Mouse (Mus musculus) kidney, embryonic 16.5 days (tissue): ENCODE measurements at regions not wholly inside any gene's neighbourhood (a gene's known extent, or its start where the extent isn't known, plus 50 kb on each side); places are given as distances from the start of the nearest gene placed in this dataset.

Experiments
- ATAC-seq: fragments of 200-750 bp; cut with Nextera tagmentation; 2 replicates; pipeline ENCODE4 v1.8.0; 2017; ENCODE audit warnings: moderate TSS enrichment; ENCODE audit not compliant: low FRiP score, low TSS enrichment
- H3K27ac ChIP-seq: fragments of 300-500 bp; sonication (generic); 2 replicates; pipeline ENCODE4 v1.5.1; 2014; ENCODE audit warnings: low read length
- H3K27me3 ChIP-seq: fragments of 300-500 bp; sonication (generic); 2 replicates; pipeline ENCODE4 v1.6.1; 2014; ENCODE audit warnings: low read length, control low read depth, mixed read lengths; ENCODE audit not compliant: insufficient read depth
- H3K36me3 ChIP-seq: fragments of 300-500 bp; sonication (generic); 2 replicates; pipeline ENCODE4 v1.6.1; 2014; ENCODE audit warnings: low read length, control low read depth, mixed read lengths; ENCODE audit not compliant: insufficient read depth
- H3K4me1 ChIP-seq: fragments of 300-500 bp; sonication (generic); 2 replicates; pipeline ENCODE4 v1.6.1; 2014; ENCODE audit warnings: low read length, control low read depth, mixed read lengths; ENCODE audit not compliant: insufficient read depth
- H3K4me2 ChIP-seq: fragments of 300-500 bp; sonication (generic); replicated peaks from 2 replicates; pipeline ENCODE4 v1.6.1; 2014; ENCODE audit warnings: low read depth, low read length
- H3K4me3 ChIP-seq: fragments of 300-500 bp; sonication (generic); 2 replicates; pipeline ENCODE4 v1.5.1; 2014; ENCODE audit warnings: mild to moderate bottlenecking, low read length
- H3K9ac ChIP-seq: fragments of 300-500 bp; sonication (generic); replicated peaks from 2 replicates; pipeline ENCODE4 v1.6.1; 2014; ENCODE audit warnings: low read length
- H3K9me3 ChIP-seq: fragments of 300-500 bp; sonication (generic); 2 replicates; pipeline ENCODE4 v1.6.1; 2016; ENCODE audit warnings: low read length, control low read depth
- WGBS: fragments of 180-500 bp; shearing (Covaris S2); extraction: QIAGEN DNeasy Blood & Tissue Kit; methylation state at CpG from one replicate; pipeline ENCODE4 v1.1.7; 2014; 5-methylcytosine and 5-hydroxymethylcytosine counted together

DNA sequence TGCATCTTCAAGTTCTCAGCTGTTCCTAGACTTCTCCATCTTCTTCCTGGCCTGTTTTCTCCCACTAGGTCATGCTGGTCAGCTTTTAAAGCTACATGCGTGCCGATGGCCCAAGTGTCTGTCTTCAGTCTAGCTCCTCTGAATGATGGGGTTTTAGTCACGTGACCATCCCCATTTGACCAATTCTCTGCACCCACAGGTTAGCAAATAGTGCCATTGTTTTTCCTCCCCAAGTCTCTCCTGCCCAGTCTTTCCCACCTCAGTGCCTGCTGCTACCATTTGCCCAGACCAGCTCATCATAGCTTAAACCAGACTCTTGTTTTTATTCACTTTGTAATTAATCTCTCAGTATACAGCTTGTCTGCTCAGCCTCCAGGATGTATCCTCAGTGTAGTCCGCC is 62.3 kb downstream of the Zfp706 start:
- no peak for ATAC-seq
- Histone ChIP-seq H3K9ac (no peak overlapping the region), H3K36me3 (no peaks in the 10 kb centered on the region), H3K4me2 (no peak overlapping the region), H3K4me1 (no peaks in the 10 kb centered on the region), H3K9me3 (no peaks in the 10 kb centered on the region), H3K27ac (no peak overlapping the region), H3K4me3 (no peak overlapping the region), H3K27me3 (no peaks in the 10 kb centered on the region)
- WGBS: 88% methylated on average over 4 of the region's 4 CpGs

DNA sequence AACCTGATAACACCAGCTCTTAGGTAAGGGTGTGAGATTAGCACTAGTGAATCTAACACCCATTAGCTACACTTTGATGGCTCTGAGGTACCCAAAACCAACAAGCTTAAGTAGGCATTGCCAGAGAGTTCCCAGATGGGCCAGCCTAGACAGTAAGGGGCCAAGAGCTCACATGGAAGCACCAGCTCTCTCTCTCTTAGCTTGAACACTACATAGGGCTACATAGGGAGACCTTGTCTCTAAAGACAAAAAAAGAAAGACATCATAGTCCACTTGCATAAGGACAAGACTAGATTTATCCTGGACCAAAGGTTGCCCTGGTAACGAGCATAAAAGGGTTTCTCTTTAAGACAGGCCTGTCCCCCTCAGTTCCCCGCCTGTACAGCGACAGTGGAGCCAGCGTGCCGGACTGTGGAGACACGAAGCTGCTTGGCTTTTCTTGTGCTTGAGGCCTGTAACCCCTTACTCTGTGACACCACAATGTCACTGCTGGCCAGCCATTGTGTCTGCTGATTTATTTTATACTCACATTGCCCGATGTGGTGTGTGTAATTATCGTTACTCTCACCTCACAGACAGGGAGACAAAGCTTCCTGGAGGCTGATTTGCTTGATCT is 62.9 kb downstream of the Zfp706 start:
- 73% methylated on average over 8 of the region's 8 CpGs for WGBS
- H3K27ac ChIP-seq: no peak overlapping the region
- H3K4me1 ChIP-seq: no peaks in the 10 kb centered on the region
- no peak overlapping the region for H3K4me2 ChIP-seq
- H3K4me3 ChIP-seq: no peak overlapping the region
- H3K36me3 ChIP-seq: no peaks in the 10 kb centered on the region
- H3K9me3 ChIP-seq: no peaks in the 10 kb centered on the region
- H3K9ac ChIP-seq: no peak overlapping the region
- no peak for ATAC-seq
- H3K27me3 ChIP-seq: no peaks in the 10 kb centered on the region

DNA sequence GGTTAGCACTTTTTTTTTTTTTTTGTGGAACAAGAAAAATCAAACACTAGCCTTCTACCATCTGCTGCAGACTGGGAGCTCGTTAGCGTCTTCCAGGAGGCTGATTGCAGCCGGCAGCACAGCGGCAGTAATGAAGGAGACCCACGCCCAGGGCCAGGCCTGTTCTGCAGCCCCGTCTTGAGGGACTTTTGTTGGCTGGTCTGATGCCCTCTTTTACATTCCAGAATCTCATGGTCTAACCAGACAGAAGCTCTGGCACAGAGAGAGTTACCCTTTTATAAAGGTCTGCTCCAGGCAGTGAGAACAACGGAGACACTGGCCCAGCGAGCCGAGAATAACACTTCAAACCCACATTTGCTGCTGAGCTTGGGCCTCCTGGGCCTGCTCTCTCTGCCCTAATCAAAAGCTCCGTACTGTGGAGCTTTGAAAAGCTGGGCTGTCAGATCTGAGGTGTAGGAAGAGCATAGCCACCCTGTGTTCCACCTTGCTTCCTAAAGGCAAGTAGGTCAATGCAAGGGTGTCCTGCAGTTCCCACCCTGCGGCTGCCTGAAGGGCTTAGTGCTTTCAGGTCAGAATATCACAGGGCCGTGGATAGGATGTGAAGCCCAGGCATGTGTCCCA is 64.0 kb downstream of the Zfp706 start:
- Histone ChIP-seq H3K4me2 (no peak overlapping the region), H3K27me3 (no peaks in the 10 kb centered on the region), H3K36me3 (no peaks in the 10 kb centered on the region), H3K27ac (no peak overlapping the region), H3K9ac (no peak overlapping the region), H3K9me3 (no peaks in the 10 kb centered on the region), H3K4me1 (no peaks in the 10 kb centered on the region), H3K4me3 (no peak overlapping the region)
- ATAC-seq: no peak
- WGBS: 57% methylated on average over 12 of the region's 12 CpGs

DNA sequence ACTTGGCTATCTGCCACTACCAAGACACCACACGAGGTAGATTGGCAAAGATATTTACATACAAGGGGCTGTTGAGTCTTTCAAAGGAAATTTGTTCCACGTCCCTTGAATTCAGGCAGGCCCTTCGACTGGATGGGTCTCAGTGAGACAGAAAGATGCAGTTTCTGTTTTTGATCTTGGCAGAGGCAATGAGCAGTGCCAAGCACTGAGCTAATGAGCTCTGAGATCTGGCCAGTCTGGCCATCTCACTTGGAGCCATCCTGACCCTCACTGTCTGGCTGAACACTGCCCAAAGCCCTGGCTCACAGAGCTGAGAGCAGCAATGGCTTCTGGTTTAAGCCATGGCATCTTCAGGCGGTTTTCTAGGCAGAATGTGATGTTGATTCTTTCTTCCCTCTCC is 65.3 kb downstream of the Zfp706 start:
- Histone ChIP-seq H3K36me3 (no peaks in the 10 kb centered on the region), H3K9me3 (no peaks in the 10 kb centered on the region), H3K4me2 (no peak overlapping the region), H3K27me3 (no peaks in the 10 kb centered on the region), H3K27ac (no peak overlapping the region), H3K4me1 (peaks cover 8% of the 10 kb centered on the region), H3K4me3 (no peak overlapping the region), H3K9ac (no peak overlapping the region)
- 65% methylated on average over 4 of the region's 4 CpGs for WGBS
- no peak for ATAC-seq

DNA sequence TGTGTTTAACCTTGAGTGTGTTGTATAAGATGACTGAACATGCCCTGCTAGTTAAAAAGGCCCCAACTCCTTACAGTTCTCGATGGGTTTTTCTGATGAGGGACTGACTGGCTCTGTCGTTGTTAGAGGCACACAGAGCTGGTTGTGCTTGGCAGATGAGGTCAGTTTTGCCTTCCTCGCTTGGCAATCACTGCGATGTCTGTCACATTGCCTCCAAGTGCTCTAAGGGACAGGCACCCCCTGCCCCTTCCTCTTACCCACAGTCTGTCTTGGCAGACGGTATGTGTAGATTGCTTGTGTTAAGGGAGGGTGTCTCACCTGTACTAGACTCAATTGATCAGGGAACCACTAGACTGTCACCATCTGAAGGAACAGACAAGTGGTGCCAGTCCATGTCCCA is 65.8 kb downstream of the Zfp706 start:
- no peaks in the 10 kb centered on the region for H3K36me3 ChIP-seq
- no peak overlapping the region for H3K4me2 ChIP-seq
- H3K4me1 ChIP-seq: peaks cover 8% of the 10 kb centered on the region
- ATAC-seq: no peak
- H3K27ac ChIP-seq: no peak overlapping the region
- no peaks in the 10 kb centered on the region for H3K9me3 ChIP-seq
- WGBS: 84% methylated on average over 5 of the region's 5 CpGs
- H3K9ac ChIP-seq: no peak overlapping the region
- no peak overlapping the region for H3K4me3 ChIP-seq
- no peaks in the 10 kb centered on the region for H3K27me3 ChIP-seq

DNA sequence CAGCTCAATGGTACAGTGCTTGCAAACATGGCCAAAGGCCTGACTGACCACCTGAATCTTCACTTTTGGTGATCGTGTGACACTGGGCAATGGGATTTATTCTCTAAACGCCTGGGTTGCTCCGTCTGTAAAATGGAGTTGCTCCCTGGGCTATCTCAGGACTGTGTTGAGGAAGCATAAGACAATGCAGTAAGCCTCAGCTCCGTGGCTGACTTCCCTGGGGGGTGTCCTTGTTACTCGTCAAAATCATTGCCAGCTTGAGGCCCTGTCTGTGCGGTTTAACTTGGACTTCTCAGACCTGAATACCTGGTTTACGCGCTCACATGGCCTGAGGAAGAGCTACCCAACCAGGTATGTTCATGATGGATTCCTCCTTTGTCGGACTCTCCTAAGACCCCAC is 68.0 kb downstream of the Zfp706 start:
- no peak overlapping the region for H3K9ac ChIP-seq
- no peak overlapping the region for H3K27ac ChIP-seq
- H3K9me3 ChIP-seq: no peaks in the 10 kb centered on the region
- peaks cover 8% of the 10 kb centered on the region for H3K4me1 ChIP-seq
- no peaks in the 10 kb centered on the region for H3K27me3 ChIP-seq
- H3K4me3 ChIP-seq: no peak overlapping the region
- no peak overlapping the region for H3K4me2 ChIP-seq
- 93% methylated on average over 9 of the region's 9 CpGs for WGBS
- ATAC-seq: no peak
- no peaks in the 10 kb centered on the region for H3K36me3 ChIP-seq

DNA sequence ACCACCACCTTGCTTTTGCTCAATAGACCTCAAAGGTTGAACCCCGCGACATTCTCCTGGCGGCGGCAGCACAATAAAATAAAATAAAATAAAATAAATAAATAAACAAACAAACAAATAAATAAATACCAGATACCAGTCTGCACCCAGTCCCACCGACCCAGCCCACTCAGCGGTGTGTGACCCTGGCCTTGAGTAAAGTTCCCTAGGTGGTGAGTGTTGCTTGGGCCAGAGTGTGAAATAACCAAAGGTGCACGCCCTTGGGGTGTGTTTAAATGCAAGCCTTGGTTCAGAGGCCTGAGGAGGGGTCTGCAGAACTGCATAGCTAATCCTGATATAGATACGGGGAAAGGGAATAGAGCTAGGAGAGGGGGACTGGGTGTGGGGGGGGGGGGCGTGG is 68.4 kb downstream of the Zfp706 start:
- peak overlapping the region; percentile 85 for H3K4me2 ChIP-seq
- H3K27me3 ChIP-seq: no peaks in the 10 kb centered on the region
- peak; percentile 35 for ATAC-seq
- H3K9me3 ChIP-seq: no peaks in the 10 kb centered on the region
- H3K4me1 ChIP-seq: peaks cover 8% of the 10 kb centered on the region
- H3K9ac ChIP-seq: peak overlapping the region; percentile 80
- 0 out of 2 replicates have a peak overlapping the region, but pooled peaks have one; percentile 47 for H3K27ac ChIP-seq
- WGBS: 26% methylated on average over 9 of the region's 9 CpGs
- H3K4me3 ChIP-seq: peak overlapping the region; percentile 60
- no peaks in the 10 kb centered on the region for H3K36me3 ChIP-seq

DNA sequence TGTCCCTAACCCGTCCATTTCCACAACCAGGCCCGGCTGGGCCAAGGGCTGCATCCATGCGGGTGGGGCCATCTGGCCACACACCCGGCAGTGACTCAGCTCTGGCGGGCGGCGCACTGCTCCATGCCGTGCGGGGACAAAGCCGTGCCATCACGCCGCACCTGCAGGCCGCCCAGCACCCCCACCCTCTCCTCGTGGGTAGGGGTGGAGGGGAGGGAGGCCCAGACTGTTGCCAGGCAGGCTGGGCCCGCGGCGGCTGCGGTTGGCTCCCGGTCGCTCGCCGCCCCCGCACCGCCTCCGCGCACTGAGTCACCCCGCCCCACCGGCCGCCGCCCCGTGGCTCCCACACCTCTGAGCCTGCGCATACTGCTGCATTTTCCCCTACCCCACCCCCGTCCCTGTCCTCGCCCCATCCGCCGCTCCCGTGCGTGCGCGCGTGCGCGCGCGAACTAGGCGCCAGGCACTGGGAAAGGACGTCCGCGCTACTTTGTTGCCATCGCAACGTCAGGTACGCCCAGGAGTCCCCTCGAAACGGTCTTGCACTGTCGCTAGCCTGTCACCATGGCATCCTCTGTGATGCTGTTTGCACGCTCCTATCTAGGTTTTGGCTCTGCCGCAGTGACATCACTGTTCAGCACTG is 68.9 kb downstream of the Zfp706 start:
- H3K27ac ChIP-seq: peak overlapping the region; percentile 89
- H3K4me1 ChIP-seq: peaks cover 8% of the 10 kb centered on the region
- peak overlapping the region; percentile 80 for H3K9ac ChIP-seq
- H3K4me2 ChIP-seq: peak overlapping the region; percentile 85
- H3K9me3 ChIP-seq: no peaks in the 10 kb centered on the region
- H3K27me3 ChIP-seq: no peaks in the 10 kb centered on the region
- ATAC-seq: peak; percentile 95
- no peaks in the 10 kb centered on the region for H3K36me3 ChIP-seq
- 0% methylated on average over 47 of the region's 57 CpGs for WGBS
- peak overlapping the region; percentile 60 for H3K4me3 ChIP-seq

DNA sequence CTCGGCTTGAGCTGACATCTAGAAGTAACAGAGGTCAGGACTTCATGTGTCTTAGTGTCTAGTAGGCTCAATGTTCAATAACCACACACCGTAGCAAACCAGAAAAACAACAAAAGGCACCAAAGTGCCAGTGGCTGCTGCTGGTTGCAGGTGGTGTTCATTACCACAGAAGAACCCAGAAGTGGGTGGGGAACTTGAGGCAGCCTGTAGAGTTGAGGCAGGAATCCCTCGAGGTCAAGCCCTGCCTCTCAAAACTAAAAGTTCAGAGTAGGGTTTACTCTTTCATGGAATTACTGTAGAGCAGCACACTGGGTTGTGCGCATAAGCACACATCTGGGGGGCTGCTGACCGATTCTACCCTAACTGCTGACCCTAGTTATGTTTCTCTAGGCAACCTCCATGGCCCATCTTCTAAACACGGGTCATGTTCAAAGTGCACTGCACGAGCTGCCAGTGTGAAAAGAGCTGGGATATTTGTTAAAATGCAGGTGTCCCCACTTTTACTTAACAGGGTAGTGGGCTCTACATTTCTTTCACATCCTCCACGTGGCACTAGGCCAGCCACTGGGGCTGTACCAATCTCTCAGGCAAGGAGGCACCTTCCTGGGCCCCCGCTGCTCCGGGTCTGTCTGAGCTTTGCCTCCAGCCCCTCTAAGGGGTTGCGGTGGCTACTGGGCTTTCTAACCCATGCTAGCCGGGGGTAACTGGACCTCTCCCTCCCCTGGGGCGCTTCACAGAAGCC is 69.6 kb downstream of the Zfp706 start:
- WGBS: 20% methylated on average over 13 of the region's 13 CpGs
- peak overlapping the region; percentile 60 for H3K4me3 ChIP-seq

More for the DNA sequence above, 69.6 kb downstream of the Zfp706 start:
- Histone ChIP-seq H3K9me3 (no peaks in the 10 kb centered on the region), H3K9ac (peak overlapping the region; percentile 80), H3K27ac (peak overlapping the region; percentile 89), H3K36me3 (no peaks in the 10 kb centered on the region), H3K27me3 (no peaks in the 10 kb centered on the region), H3K4me1 (peaks cover 8% of the 10 kb centered on the region), H3K4me2 (peak overlapping the region; percentile 85)
- ATAC-seq: peak; percentile 2; the same call in 1 of the 2 replicates
